Comparison of ENCODE assay signal across 22 mouse cellular contexts in genomic region chr13:102790601-102791155, GRCm38 (mm10).
DNase-seq lines count a peak whose midpoint lies in the region; ATAC-seq and TF ChIP-seq lines count a peak whose summit lies in the region.
"Had no signal": no experiment of that assay in that cellular context is flagged by ENCODE, and none has a peak within 500 bp of the region (broad histone marks: within the 10 kb centered on the region; RNA-seq: fewer than 3 reads in every experiment).

No protein-coding gene starts in this region.

- peaks cover 13% of the 10 kb centered on the region for H3K4me1 ChIP-seq in kidney, embryonic 16.5 days (ENCODE audit: insufficient read depth, low read length)
- H3K4me1 ChIP-seq in kidney, adult 2 months (ENCODE audit: control insufficient read depth, insufficient read depth, low read length): no peaks in the 10 kb centered on the region
- peaks cover 12% of the 10 kb centered on the region for H3K4me1 ChIP-seq in embryonic facial prominence, embryonic 10.5 days
- H3K4me1 ChIP-seq: heart, embryonic 10.5 days; intestine, embryonic 15.5 days; limb, embryonic 15.5 days had no signal

- H3K36me3 ChIP-seq in kidney, embryonic 16.5 days (ENCODE audit: insufficient read depth, low read length): peaks cover 24% of the 10 kb centered on the region
- H3K36me3 ChIP-seq in kidney, adult 2 months (ENCODE audit: control insufficient read depth, insufficient read depth, low read length): peaks cover 3% of the 10 kb centered on the region; the same call in 1 of the 2 replicates
- H3K36me3 ChIP-seq in embryonic facial prominence, embryonic 10.5 days (replicated peaks): peaks cover 56% of the 10 kb centered on the region
- H3K36me3 ChIP-seq: intestine, embryonic 15.5 days had no signal

- H3K9ac ChIP-seq in kidney, embryonic 16.5 days (replicated peaks; ENCODE audit: low read length): no peak overlapping the region
- H3K9ac ChIP-seq: hindbrain, embryonic 14.5 days; intestine, embryonic 15.5 days; limb, embryonic 15.5 days had no signal

- no peak overlapping the region for H3K4me3 ChIP-seq in kidney, embryonic 16.5 days (ENCODE audit: low read length)
- no peak overlapping the region for H3K4me3 ChIP-seq in kidney, adult 2 months (ENCODE audit: insufficient read depth, low read depth, low read length)
- H3K4me3 ChIP-seq in embryonic facial prominence, embryonic 10.5 days: no peak overlapping the region
- H3K4me3 ChIP-seq: heart, embryonic 10.5 days; intestine, embryonic 15.5 days; limb, embryonic 15.5 days; myocyte had no signal

- no peak for TF ChIP-seq CTCF in kidney, adult 2 months (conservative IDR thresholded peaks at IDR 0.05; ENCODE audit: insufficient read depth, insufficient read length, low read depth, low read length)

- no peaks in the 10 kb centered on the region for H3K27me3 ChIP-seq in kidney, embryonic 16.5 days (ENCODE audit: insufficient read depth, low read length)
- no peaks in the 10 kb centered on the region for H3K27me3 ChIP-seq in kidney, adult 2 months (replicated peaks; ENCODE audit: control insufficient read depth, insufficient read depth, low read length)
- H3K27me3 ChIP-seq in embryonic facial prominence, embryonic 10.5 days (replicated peaks; ENCODE audit: low read depth, poor library complexity, severe bottlenecking): no peaks in the 10 kb centered on the region
- H3K27me3 ChIP-seq: intestine, embryonic 15.5 days; limb, embryonic 15.5 days had no signal

- 0 out of 2 replicates have a peak, but pooled peaks have one; percentile 49 for ATAC-seq in kidney, embryonic 16.5 days (ENCODE audit: low FRiP score, low TSS enrichment)
- ATAC-seq: intestine, embryonic 15.5 days had no signal

- DNase-seq in adrenal gland, adult 8-10 months: peak; percentile 18
- no peak for DNase-seq in adrenal gland, postnatal 14 days
- no peak for DNase-seq in kidney, adult 2 months
- DNase-seq in 416B (ENCODE audit: low read depth): peak; percentile 6
- peak; percentile 45 for DNase-seq in embryonic facial prominence, embryonic 10.5 days (ENCODE audit: low spot score)
- no peak for DNase-seq in spleen, postnatal 36 days (ENCODE audit: low spot score in 2 of 2)
- DNase-seq in urinary bladder, adult 2 months (ENCODE audit: low spot score): no peak
- DNase-seq: cerebellum, adult 18-20 months; gastrocnemius, postnatal 25 days; heart, postnatal 10 days; layer of hippocampus, postnatal 36 days; lung, adult 18-20 months; retina, postnatal 1 day; right cerebral cortex, postnatal 4 days; thymus, postnatal 25 days had no signal

- H3K27ac ChIP-seq in kidney, embryonic 16.5 days (ENCODE audit: low read length): no peak overlapping the region; the same call in 1 of the 2 replicates
- no peak overlapping the region for H3K27ac ChIP-seq in kidney, adult 2 months (ENCODE audit: insufficient read depth, low read depth, low read length)
- 0 out of 2 replicates have a peak overlapping the region, but pooled peaks have one; percentile 46 for H3K27ac ChIP-seq in embryonic facial prominence, embryonic 10.5 days (replicated peaks)
- H3K27ac ChIP-seq: heart, embryonic 10.5 days; hindbrain, embryonic 14.5 days; intestine, embryonic 15.5 days; limb, embryonic 15.5 days had no signal

- H3K9me3 ChIP-seq in kidney, embryonic 16.5 days (ENCODE audit: low read length): no peaks in the 10 kb centered on the region
- H3K9me3 ChIP-seq in embryonic facial prominence, embryonic 10.5 days: no peaks in the 10 kb centered on the region
- H3K9me3 ChIP-seq: heart, embryonic 10.5 days; intestine, embryonic 15.5 days; limb, embryonic 15.5 days had no signal

- H3K4me2 ChIP-seq in kidney, embryonic 16.5 days (replicated peaks; ENCODE audit: low read depth, low read length): no peak overlapping the region
- H3K4me2 ChIP-seq: hindbrain, embryonic 14.5 days; intestine, embryonic 15.5 days; limb, embryonic 15.5 days; midbrain, embryonic 11.5 days had no signal

- 29% methylated on average over 6 of the region's 6 CpGs for WGBS in kidney, embryonic 16.5 days
- 56% methylated on average over 6 of the region's 6 CpGs for WGBS in kidney, adult 2 months
- WGBS in embryonic facial prominence, embryonic 10.5 days: 43% methylated on average over 6 of the region's 6 CpGs

- no peak for TF ChIP-seq POLR2A in kidney, adult 2 months (IDR thresholded peaks at IDR 0.05; ENCODE audit: low read depth, low read length)

Comparison
In these comparisons a context has a peak if more than half of its experiments do, and no peak if none do; other contexts are left out.
1. DNase-seq: peak in adrenal gland, adult 8-10 months (single experiment), 416B (single experiment) and embryonic facial prominence, embryonic 10.5 days (single experiment); none in adrenal gland, postnatal 14 days (single experiment), kidney, adult 2 months (single experiment), spleen, postnatal 36 days (0 of 2) and urinary bladder, adult 2 months (single experiment).